Mouse (Mus musculus) monocyte, adult 5-6 weeks (primary cell): ENCODE measurements around the gene Slc35f1. TPM values are rescaled to one million over a fixed set of nuclear protein-coding genes. Genes with fewer than 3 reads are reported as not detected.

Experiments
- ATAC-seq: fragments of 153-309, 156-312 bp; replicated peaks from 2 replicates; pipeline ENCODE4 v1.8.0; 2017; ENCODE audit warnings: mild to moderate bottlenecking; ENCODE audit not compliant: low TSS enrichment, insufficient number of reproducible peaks, severe bottlenecking, poor library complexity, low FRiP score
- total RNA-seq: library from RNA; stranded (forward); fragments of 200-1000, 200-491, 200-594 nt; gene quantifications from 3 replicates; pipeline ENCODE4 v1.2.3, GENCODE M21; 2017

The Slc35f1 gene
- not detected in 3 replicates for total RNA-seq

GRCm38 (mm10) chr10:52690334-52690991 is at the start of gene Slc35f1:
Slc35f1 (plus strand) TSS chr10:52690533.
- ATAC-seq = no peak

- no peak for ATAC-seq
Observed at GRCm38 (mm10) chr10:52671234-52671633, 19.1 kb upstream of the Slc35f1 start.

GRCm38 (mm10) chr10:52690992-52691731 is 829 bp downstream of the Slc35f1 start:
- ATAC-seq = no peak

- ATAC-seq = no peak
Observed at GRCm38 (mm10) chr10:52703688-52704087, 13.4 kb downstream of the Slc35f1 start.

- ATAC-seq = no peak
Observed at GRCm38 (mm10) chr10:52704101-52705051, 14.0 kb downstream of the Slc35f1 start.

GRCm38 (mm10) chr10:52709482-52709881 is 19.1 kb downstream of the Slc35f1 start:
- ATAC-seq = no peak

GRCm38 (mm10) chr10:52712166-52712565 is 21.8 kb downstream of the Slc35f1 start:
- no peak for ATAC-seq

- no peak for ATAC-seq
Observed at GRCm38 (mm10) chr10:52714557-52714956, 24.2 kb downstream of the Slc35f1 start.

GRCm38 (mm10) chr10:52715146-52715545 is 24.8 kb downstream of the Slc35f1 start:
- no peak for ATAC-seq

- ATAC-seq = no peak
Observed at GRCm38 (mm10) chr10:52718199-52718917, 28.0 kb downstream of the Slc35f1 start.

GRCm38 (mm10) chr10:52726674-52727073 is 36.3 kb downstream of the Slc35f1 start:
- no peak for ATAC-seq

GRCm38 (mm10) chr10:52742671-52743379 is 52.5 kb downstream of the Slc35f1 start:
- no peak for ATAC-seq

GRCm38 (mm10) chr10:52743831-52744230 is 53.5 kb downstream of the Slc35f1 start:
- ATAC-seq = no peak

GRCm38 (mm10) chr10:52748028-52748597 is 57.8 kb downstream of the Slc35f1 start:
- ATAC-seq = no peak

GRCm38 (mm10) chr10:52755949-52756679 is 65.8 kb downstream of the Slc35f1 start:
- ATAC-seq = no peak

GRCm38 (mm10) chr10:52757496-52758260 is 67.3 kb downstream of the Slc35f1 start:
- ATAC-seq = no peak
